Comparison of ENCODE assay signal across 12 mouse cellular contexts in the genomic region with DNA sequence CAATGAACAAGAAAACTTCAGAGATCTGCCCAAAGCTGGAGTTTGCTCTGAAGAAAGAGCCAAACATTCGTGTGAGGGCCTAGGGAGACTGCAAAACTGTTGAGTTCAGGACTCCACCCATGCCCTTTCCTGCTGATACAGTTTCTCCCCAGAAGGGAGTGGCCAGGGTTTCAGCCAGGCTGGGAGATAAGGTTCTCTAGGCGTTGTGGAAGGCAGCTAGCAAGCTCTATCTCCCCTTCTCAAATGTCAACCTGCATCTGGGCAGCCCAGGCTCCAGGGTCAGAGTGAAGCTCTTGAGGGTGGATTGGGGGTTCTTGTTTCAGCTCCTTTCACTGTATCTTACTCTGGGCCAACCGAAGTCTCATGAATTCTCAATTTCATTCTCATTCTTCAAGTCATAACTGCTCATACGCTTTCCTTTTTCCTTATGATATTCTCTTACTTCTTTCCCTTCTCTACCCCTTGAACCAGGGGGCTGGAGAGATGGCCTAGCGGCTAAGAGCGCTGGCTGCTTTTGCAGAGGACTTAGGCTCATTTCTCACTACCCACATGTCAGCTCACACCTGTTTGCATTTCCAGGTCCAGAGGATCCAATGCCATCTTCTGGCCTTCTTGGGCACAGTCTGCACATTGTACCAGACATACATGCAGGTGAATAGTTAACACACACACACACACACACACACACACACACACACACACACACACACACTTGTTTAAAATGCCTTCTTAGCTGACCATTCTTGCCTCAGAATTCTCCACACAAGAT. TPM values are rescaled to one million over a fixed set of nuclear protein-coding genes. Genes with fewer than 3 reads are reported as not detected.
A peak's percentile ranks its signal among the peaks of the same experiment; 100 is the strongest.
DNase-seq lines count a peak whose midpoint lies in the region; ATAC-seq and TF ChIP-seq lines count a peak whose summit lies in the region.
"Had no signal": no experiment of that assay in that cellular context is flagged by ENCODE, and none has a peak within 500 bp of the region (broad histone marks: within the 10 kb centered on the region; RNA-seq: fewer than 3 reads in every experiment).

No protein-coding gene starts in this region.

- no peak for TF ChIP-seq EP300 in heart, adult 2 months (IDR thresholded peaks at IDR 0.05; ENCODE audit: insufficient read depth, low read depth, low read length)
- TF ChIP-seq EP300 in heart, postnatal 0 days (IDR thresholded peaks at IDR 0.05; ENCODE audit: low read depth) = no peak
- TF ChIP-seq EP300 in lung, postnatal 0 days (IDR thresholded peaks at IDR 0.05) = no peak

- ATAC-seq in G1E (ENCODE audit: extremely low read depth, insufficient number of reproducible peaks, low FRiP score, poor library complexity, severe bottlenecking) = peak; percentile 81
- no peak for ATAC-seq in heart, postnatal 0 days (ENCODE audit: insufficient read depth, low read depth)
- peak; percentile 46; the same call in 1 of the 2 replicates for ATAC-seq in lung, postnatal 0 days
- ATAC-seq in granulocyte monocyte progenitor cell, adult 5-6 weeks (replicated peaks; ENCODE audit: poor library complexity, severe bottlenecking) = no peak

- 56% methylated on average over 6 of the region's 6 CpGs for WGBS in heart, adult 2 months
- WGBS in heart, postnatal 0 days = 44% methylated on average over 6 of the region's 6 CpGs
- WGBS in lung, postnatal 0 days = 47% methylated on average over 6 of the region's 6 CpGs

- no peak overlapping the region for H3K9ac ChIP-seq in heart, adult 2 months (ENCODE audit: low read depth, low read length)
- H3K9ac ChIP-seq in heart, postnatal 0 days (replicated peaks; ENCODE audit: low read depth, low read length) = no peak overlapping the region; the same call in 1 of the 2 replicates
- H3K9ac ChIP-seq in lung, postnatal 0 days (replicated peaks; ENCODE audit: low read depth) = no peak overlapping the region
- H3K9ac ChIP-seq: embryonic facial prominence, embryonic 13.5 days; hindbrain, embryonic 13.5 days; limb, embryonic 13.5 days had no signal

- no peaks in the 10 kb centered on the region for H3K27me3 ChIP-seq in heart, adult 2 months (ENCODE audit: control insufficient read depth, insufficient read depth, low read length)
- H3K27me3 ChIP-seq in G1E (ENCODE audit: insufficient read depth, low read length) = no peaks in the 10 kb centered on the region
- no peaks in the 10 kb centered on the region for H3K27me3 ChIP-seq in heart, postnatal 0 days (ENCODE audit: control insufficient read depth, insufficient read depth, low read length)
- H3K27me3 ChIP-seq in lung, postnatal 0 days (replicated peaks; ENCODE audit: insufficient read depth, low read length) = no peaks in the 10 kb centered on the region
- H3K27me3 ChIP-seq: embryonic facial prominence, embryonic 13.5 days; hindbrain, embryonic 13.5 days; limb, embryonic 13.5 days had no signal

- no peak overlapping the region for H3K4me2 ChIP-seq in heart, postnatal 0 days (ENCODE audit: low read depth, low read length)
- H3K4me2 ChIP-seq in lung, postnatal 0 days (replicated peaks; ENCODE audit: low read depth, low read length) = no peak overlapping the region
- H3K4me2 ChIP-seq: embryonic facial prominence, embryonic 13.5 days; hindbrain, embryonic 13.5 days; limb, embryonic 13.5 days had no signal

- no peaks in the 10 kb centered on the region for H3K9me3 ChIP-seq in G1E (replicated peaks)
- H3K9me3 ChIP-seq in heart, postnatal 0 days (replicated peaks; ENCODE audit: control insufficient read depth, low read length) = no peaks in the 10 kb centered on the region
- H3K9me3 ChIP-seq in lung, postnatal 0 days (ENCODE audit: low read length) = no peaks in the 10 kb centered on the region
- H3K9me3 ChIP-seq: hindbrain, embryonic 13.5 days; limb, embryonic 13.5 days had no signal

- DNase-seq in heart, adult 2 months = peak; percentile 41 to 51
- DNase-seq in heart, postnatal 25 days (ENCODE audit: low spot score) = no peak
- peak; percentile 73 for DNase-seq in G1E (ENCODE audit: low spot score)
- DNase-seq in heart, postnatal 0 days (ENCODE audit: low spot score) = peak; percentile 38
- DNase-seq in lung, postnatal 0 days (ENCODE audit: low spot score) = peak; percentile 47
- DNase-seq in thymus, postnatal 4 days = no peak
- no peak for DNase-seq in gastrocnemius, postnatal 14 days
- DNase-seq: adrenal gland, adult 8-10 months had no signal

- no peaks in the 10 kb centered on the region for H3K79me2 ChIP-seq in heart, adult 2 months (replicated peaks; ENCODE audit: control insufficient read depth, insufficient read depth, low read length)

- peak overlapping the region; percentile 52 for H3K27ac ChIP-seq in heart, adult 2 months
- no peak overlapping the region for H3K27ac ChIP-seq in heart, postnatal 0 days (ENCODE audit: low read depth)
- H3K27ac ChIP-seq in lung, postnatal 0 days (ENCODE audit: low read length) = no peak overlapping the region
- H3K27ac ChIP-seq: embryonic facial prominence, embryonic 13.5 days; hindbrain, embryonic 13.5 days; limb, embryonic 13.5 days had no signal

- intact Hi-C loops in heart, adult 2 months (cut with DNase I) = loop anchor here (5.0 kb wide), 1 partner anchor 35 kb away; no protein-coding TSS in a partner anchor
- intact Hi-C loops in heart, postnatal 25 days (cut with DNase I) = loop anchor here (5.0 kb wide), 2 partner anchors 85 to 250 kb away; a partner anchor contains a TSS
- intact Hi-C loops in gastrocnemius, postnatal 14 days (cut with DNase I; ENCODE audit: low total_unique reads) = loop anchor here (10.0 kb wide), 1 partner anchor 252 kb away; a partner anchor contains a TSS

- no peak for TF ChIP-seq POLR2A in heart, adult 2 months (IDR thresholded peaks at IDR 0.05; ENCODE audit: insufficient read depth, low read depth, low read length)

- H3K36me3 ChIP-seq in heart, adult 2 months (ENCODE audit: control insufficient read depth, insufficient read depth, low read length) = no peaks in the 10 kb centered on the region
- H3K36me3 ChIP-seq in G1E (replicated peaks) = no peaks in the 10 kb centered on the region
- no peaks in the 10 kb centered on the region for H3K36me3 ChIP-seq in heart, postnatal 0 days (replicated peaks; ENCODE audit: control insufficient read depth, insufficient read depth, low read length)
- H3K36me3 ChIP-seq in lung, postnatal 0 days (ENCODE audit: insufficient read depth, low read length) = no peaks in the 10 kb centered on the region
- H3K36me3 ChIP-seq: embryonic facial prominence, embryonic 13.5 days; hindbrain, embryonic 13.5 days; limb, embryonic 13.5 days had no signal

- H3K4me1 ChIP-seq in heart, adult 2 months (ENCODE audit: control insufficient read depth, insufficient read depth, low read length) = peaks cover 13% of the 10 kb centered on the region
- H3K4me1 ChIP-seq in G1E (ENCODE audit: insufficient read depth, low read depth, low read length) = peaks cover 86% of the 10 kb centered on the region
- H3K4me1 ChIP-seq in heart, postnatal 0 days (ENCODE audit: control insufficient read depth, insufficient read depth) = peaks cover 8% of the 10 kb centered on the region
- H3K4me1 ChIP-seq in lung, postnatal 0 days (ENCODE audit: insufficient read depth, low read depth, low read length) = peaks cover 4% of the 10 kb centered on the region; the same call in 1 of the 2 replicates

- H3K4me3 ChIP-seq in heart, adult 2 months = no peak overlapping the region
- H3K4me3 ChIP-seq in G1E (ENCODE audit: low read depth, low read length) = peak overlapping the region; percentile 15; the same call in 1 of the 2 replicates
- H3K4me3 ChIP-seq in heart, postnatal 0 days (ENCODE audit: low read depth, low read length) = no peak overlapping the region
- H3K4me3 ChIP-seq in lung, postnatal 0 days (ENCODE audit: low read depth, low read length) = no peak overlapping the region
- H3K4me3 ChIP-seq: embryonic facial prominence, embryonic 13.5 days; hindbrain, embryonic 13.5 days; limb, embryonic 13.5 days had no signal

- no peak; the same call in 1 of the 2 replicates for TF ChIP-seq CTCF in heart, adult 2 months (IDR thresholded peaks at IDR 0.05)
- TF ChIP-seq CTCF in G1E (IDR thresholded peaks at IDR 0.05; ENCODE audit: low read depth, low read length) = no peak
- no peak; the same call in 1 of the 2 replicates for TF ChIP-seq CTCF in heart, postnatal 0 days (IDR thresholded peaks at IDR 0.05; ENCODE audit: low read depth)
- TF ChIP-seq CTCF in lung, postnatal 0 days (IDR thresholded peaks at IDR 0.05) = no peak

RNA-seq across cellular contexts. Expression of a gene that starts 25.0 kb away (rescaled TPM):
- total RNA-seq in heart, adult 2 months (2021) = under 1 TPM in 1 of 2 experiments, not detected in 1; 0.14 TPM
- polyA plus RNA-seq in heart, adult 2 months (2012; rRNA removed) = 0.25 and 0.35 TPM in 2 replicates
- total RNA-seq in heart, postnatal 25 days (2021) = under 1 TPM in 1 of 2 experiments, not detected in 1; 0.31 TPM
- total RNA-seq in G1E (2014; fragmentation: Nextera tagmentation) (not detected in 2 replicates), G1E (2017) (0.11 and 0.52 TPM in 2 replicates)
- not detected in 2 replicates for polyA plus RNA-seq in G1E (2012)
- 4.6 TPM in 1 of 2 replicates, not detected in the other for total RNA-seq in heart, postnatal 0 days (2014; rRNA removed; ENCODE audit: low replicate concordance)
- polyA plus RNA-seq in heart, postnatal 0 days (2015; fragmentation: Nextera tagmentation; extraction: Ambion mirVana) = 0.12 and 0.18 TPM in 2 replicates
- 0.21 and 0.31 TPM in 2 replicates for polyA plus RNA-seq in lung, postnatal 0 days (2015; fragmentation: Nextera tagmentation; extraction: Ambion mirVana)
- total RNA-seq in granulocyte monocyte progenitor cell, adult 5-6 weeks (2014; fragmentation: Nextera tagmentation) = not detected in 2 replicates
- not detected in 2 replicates for total RNA-seq in granulocyte monocyte progenitor cell, adult 5-6 weeks (2017)
- total RNA-seq in gastrocnemius, postnatal 14 days (2021) = not detected
- polyA plus RNA-seq: hindbrain, embryonic 13.5 days; limb, embryonic 13.5 days had no signal

Comparison
In these comparisons a context has a peak if more than half of its experiments do, and no peak if none do; other contexts are left out.
1. DNase-seq: peak in heart, adult 2 months (2 of 2), G1E (single experiment), heart, postnatal 0 days (single experiment) and lung, postnatal 0 days (single experiment); none in heart, postnatal 25 days (single experiment), thymus, postnatal 4 days (single experiment) and gastrocnemius, postnatal 14 days (single experiment).
2. ATAC-seq: peak in G1E (single experiment) and lung, postnatal 0 days (single experiment); none in heart, postnatal 0 days (single experiment) and granulocyte monocyte progenitor cell, adult 5-6 weeks (single experiment).